Mouse (Mus musculus) G1E-ER4 (cell line): Measurements from ENCODE around the gene BB287469. TPM values are rescaled to one million over a fixed set of nuclear protein-coding genes. Genes with fewer than 3 reads are reported as not detected.
"Not testable (repeated sequence)": the region's sequence is repeated elsewhere in the genome, so short reads cannot be mapped to it uniquely, and the experiment has no call there.

ENCODE experiments used
- GATA1 ChIP-seq: IDR thresholded peaks from one replicate; pipeline ENCODE4 v1.8.0; 2012; ENCODE audit warnings: low read length, inconsistent platforms
- polyA plus RNA-seq: library from polyadenylated mRNA; stranded (reverse); fragments of >175 nt; gene quantifications from 2 replicates; pipeline ENCODE4 v1.2.3, GENCODE M21; 2012

Gene BB287469
- not detected in 2 replicates for polyA plus RNA-seq

DNA sequence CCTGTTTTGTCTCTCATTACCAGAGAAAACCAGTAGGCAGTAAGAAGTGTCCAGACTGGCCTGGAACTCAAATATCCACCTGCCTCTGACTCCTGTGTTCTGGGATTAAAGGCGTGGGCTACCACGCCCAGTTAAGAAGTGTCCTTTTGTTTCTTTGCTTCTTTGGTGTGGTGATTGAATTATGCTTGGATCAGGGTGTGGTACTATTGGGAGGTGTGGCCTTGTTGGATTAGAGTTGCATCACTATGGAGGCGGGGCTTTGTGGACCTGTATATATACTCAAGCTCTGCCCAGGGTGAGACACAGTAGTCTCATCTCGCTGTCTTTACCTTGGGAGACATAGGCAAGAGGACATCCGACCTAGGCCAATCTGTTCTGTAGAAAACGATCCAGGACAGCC, at the start of gene BB287469:
BB287469 (plus strand) TSS at position 301 of the 400 bp plus-strand sequence.
- TF ChIP-seq GATA1, result not testable (repeated sequence)

DNA sequence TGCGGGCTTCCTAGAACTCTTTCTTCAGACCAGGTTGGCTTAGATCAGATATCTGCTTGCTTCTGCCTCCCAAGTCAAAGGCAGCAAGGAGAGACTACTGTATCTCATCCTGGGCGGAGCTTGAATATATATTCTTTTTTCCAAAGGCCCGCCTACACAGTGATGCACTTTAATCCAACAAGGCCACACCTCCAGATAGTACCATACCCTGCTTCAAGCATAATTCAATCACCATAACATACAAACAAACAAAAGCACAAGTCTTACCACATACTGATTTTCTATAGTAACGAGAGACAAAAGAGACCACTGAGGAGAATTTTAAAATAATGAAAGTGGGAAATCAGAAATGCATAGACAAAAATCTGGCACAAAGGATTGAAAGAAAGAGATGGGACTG, 40.7 kb upstream of the BB287469 start, which contains the start of gene Gm21319:
Gm21319 (minus strand) TSS at position 101 of the 400 bp plus-strand sequence.
- not testable (repeated sequence) for TF ChIP-seq GATA1

GRCm38 (mm10) chr12:87795212-87795611, 21.2 kb upstream of the BB287469 start, which contains the start of gene Gm21936:
Gene Gm21936 (plus strand): TSS chr12:87795512.
- TF ChIP-seq GATA1, result not testable (repeated sequence)

- not testable (repeated sequence) for TF ChIP-seq GATA1
Observed at GRCm38 (mm10) chr12:87842239-87842638, 25.9 kb downstream of the BB287469 start, which contains the start of gene Gm2001. Gene Gm2001 (minus strand): TSS chr12:87842339.

Other genes with a start within 250 kb of the BB287469 start
- gene Oog1, start 213.9 kb upstream of the BB287469 start, polyA plus RNA-seq, result not detected in 2 replicates
- gene Gm4027, start 197.7 kb upstream of the BB287469 start, polyA plus RNA-seq, result not detected in 2 replicates
- not detected in 2 replicates for gene Gm16381, start 172.0 kb upstream of the BB287469 start, polyA plus RNA-seq
- gene Gm21319, start 40.8 kb upstream of the BB287469 start, polyA plus RNA-seq, result not detected in 2 replicates
- gene Gm21936, start 21.1 kb upstream of the BB287469 start, polyA plus RNA-seq, result not detected in 2 replicates
- gene Gm2001, start 25.8 kb downstream of the BB287469 start, polyA plus RNA-seq, result not detected in 2 replicates
- gene Gm2016, start 57.5 kb downstream of the BB287469 start, polyA plus RNA-seq, result not detected in 2 replicates
- gene Gm2022, start 78.8 kb downstream of the BB287469 start, polyA plus RNA-seq, result not detected in 2 replicates
- gene Gm2035, start 103.3 kb downstream of the BB287469 start, polyA plus RNA-seq, result not detected in 2 replicates
- not detected in 2 replicates for gene Gm2042, start 137.5 kb downstream of the BB287469 start, polyA plus RNA-seq
- gene Gm2075, start 195.3 kb downstream of the BB287469 start, polyA plus RNA-seq, result not detected in 2 replicates
- gene Gm6803, start 202.2 kb downstream of the BB287469 start, polyA plus RNA-seq, result not detected in 2 replicates
- not detected in 2 replicates for gene Gm2056, start 210.4 kb downstream of the BB287469 start, polyA plus RNA-seq